Mouse (Mus musculus): ENCODE data around the gene Gtf2a2. TPM values are rescaled to one million over a fixed set of nuclear protein-coding genes. Genes with fewer than 3 reads are reported as not detected.

Gene Gtf2a2
- 125 and 127 TPM in 2 replicates for polyA plus RNA-seq (2015; fragmentation: Nextera tagmentation; extraction: Ambion mirVana)

GRCm38 (mm10) chr9:70012408-70012901 is at the start of gene Gtf2a2:
Gtf2a2 (plus strand) TSS chr9:70012550.

GRCm38 (mm10) chr9:69989303-69990121 is 22.8 kb upstream of the Gtf2a2 start, which contains the start of gene Bnip2:
Bnip2 (plus strand) TSS chr9:69989466.

DNA sequence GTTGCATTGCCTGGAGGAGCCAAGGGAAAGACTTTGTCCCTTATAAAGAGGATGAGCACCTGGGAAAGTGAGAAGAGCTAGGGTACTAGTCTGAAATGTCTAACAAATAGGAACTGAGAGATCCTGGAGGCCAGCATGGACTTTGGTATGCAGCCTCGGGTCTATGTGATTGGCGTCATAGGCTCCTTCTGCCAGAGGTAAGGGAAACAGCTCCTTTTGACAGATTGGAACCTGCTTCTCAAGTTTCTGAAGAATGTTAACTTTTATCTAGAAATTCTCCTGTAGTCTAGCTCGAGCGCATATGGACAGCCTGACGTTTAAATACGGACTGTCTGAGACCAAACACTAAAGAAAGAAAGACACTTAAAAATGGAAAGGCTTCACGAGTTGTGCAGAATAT is 25.6 kb downstream of the Gtf2a2 start, which contains the start of gene Gcnt3:
Gcnt3 (minus strand) TSS at position 101 of the 400 bp plus-strand sequence.

Other genes starting within 250 kb of the Gtf2a2 start
- gene Bnip2, start 23.1 kb upstream of the Gtf2a2 start, polyA plus RNA-seq (2015; fragmentation: Nextera tagmentation; extraction: Ambion mirVana), result 74.1 and 84.6 TPM in 2 replicates
- gene Gcnt3, start 25.5 kb downstream of the Gtf2a2 start, polyA plus RNA-seq (2015; fragmentation: Nextera tagmentation; extraction: Ambion mirVana), result not detected in 2 replicates
- 1.5 and 2.7 TPM in 2 replicates for gene Fam81a, start 130.0 kb downstream of the Gtf2a2 start, polyA plus RNA-seq (2015; fragmentation: Nextera tagmentation; extraction: Ambion mirVana)
- 8.0 and 8.7 TPM in 2 replicates for gene Myo1e, start 194.8 kb downstream of the Gtf2a2 start, polyA plus RNA-seq (2015; fragmentation: Nextera tagmentation; extraction: Ambion mirVana)

Data from skeletal muscle tissue, postnatal 0 days (tissue).